Mouse (Mus musculus) midbrain, embryonic 14.5 days (tissue): ENCODE measurements around the gene Themis3. TPM values are rescaled to one million over a fixed set of nuclear protein-coding genes. Genes with fewer than 3 reads are reported as not detected.

Source experiments
- ATAC-seq: fragments of 200-750 bp; cut with Nextera tagmentation; 2 replicates; pipeline ENCODE4 v1.8.0; 2017; ENCODE audit warnings: moderate number of reproducible peaks, moderate library complexity; ENCODE audit not compliant: low FRiP score, low TSS enrichment
- DNase-seq: peaks from one replicate; pipeline ENCODE4 v3.0.0-alpha.2; 2015
- H3K27ac ChIP-seq: fragments of 300-500 bp; sonication (generic); replicated peaks from 2 replicates; pipeline ENCODE4 v1.5.1; 2014; ENCODE audit warnings: mild to moderate bottlenecking, low read depth, low read length, moderate library complexity
- H3K27me3 ChIP-seq: fragments of 300-500 bp; sonication (generic); 2 replicates; pipeline ENCODE4 v1.6.1; 2014; ENCODE audit warnings: low read length, control low read depth, mixed read lengths; ENCODE audit not compliant: control insufficient read depth, insufficient read depth
- H3K36me3 ChIP-seq: fragments of 300-500 bp; sonication (generic); 2 replicates; pipeline ENCODE4 v1.6.1; 2014; ENCODE audit warnings: low read length, control low read depth; ENCODE audit not compliant: control insufficient read depth, insufficient read depth
- H3K4me1 ChIP-seq: fragments of 300-500 bp; sonication (generic); 2 replicates; pipeline ENCODE4 v1.6.1; 2014; ENCODE audit warnings: mild to moderate bottlenecking, antibody characterized with exemption, low read length, control low read depth; ENCODE audit not compliant: control insufficient read depth, insufficient read depth
- H3K4me2 ChIP-seq: fragments of 300-500 bp; sonication (generic); 2 replicates; pipeline ENCODE4 v1.6.1; 2014; ENCODE audit warnings: mild to moderate bottlenecking, low read length, moderate library complexity
- H3K4me3 ChIP-seq: fragments of 300-500 bp; sonication (generic); replicated peaks from 2 replicates; pipeline ENCODE4 v1.5.1; 2014; ENCODE audit warnings: low read depth, low read length
- H3K9ac ChIP-seq: fragments of 300-500 bp; sonication (generic); replicated peaks from 2 replicates; pipeline ENCODE4 v1.6.1; 2014; ENCODE audit warnings: mild to moderate bottlenecking, low read length, moderate library complexity
- H3K9me3 ChIP-seq: fragments of 300-500 bp; sonication (generic); 2 replicates; pipeline ENCODE4 v1.6.1; 2016; ENCODE audit warnings: low read length, control low read depth, mixed read lengths; ENCODE audit not compliant: control insufficient read depth
- WGBS: fragments of 180-500 bp; shearing (Covaris S2); extraction: QIAGEN DNeasy Blood & Tissue Kit; methylation state at CpG from one replicate; pipeline ENCODE4 v1.1.7; 2014; 5-methylcytosine and 5-hydroxymethylcytosine counted together
- polyA plus RNA-seq: library from polyadenylated mRNA; unstranded; fragments of >200 nt; fragmentation: Nextera tagmentation; extraction: Ambion mirVana; gene quantifications from 2 replicates; pipeline ENCODE4 v1.2.1, GENCODE M21; 2014

Gene Themis3
- polyA plus RNA-seq, 1 experiment from 2014 or later = not detected

DNA sequence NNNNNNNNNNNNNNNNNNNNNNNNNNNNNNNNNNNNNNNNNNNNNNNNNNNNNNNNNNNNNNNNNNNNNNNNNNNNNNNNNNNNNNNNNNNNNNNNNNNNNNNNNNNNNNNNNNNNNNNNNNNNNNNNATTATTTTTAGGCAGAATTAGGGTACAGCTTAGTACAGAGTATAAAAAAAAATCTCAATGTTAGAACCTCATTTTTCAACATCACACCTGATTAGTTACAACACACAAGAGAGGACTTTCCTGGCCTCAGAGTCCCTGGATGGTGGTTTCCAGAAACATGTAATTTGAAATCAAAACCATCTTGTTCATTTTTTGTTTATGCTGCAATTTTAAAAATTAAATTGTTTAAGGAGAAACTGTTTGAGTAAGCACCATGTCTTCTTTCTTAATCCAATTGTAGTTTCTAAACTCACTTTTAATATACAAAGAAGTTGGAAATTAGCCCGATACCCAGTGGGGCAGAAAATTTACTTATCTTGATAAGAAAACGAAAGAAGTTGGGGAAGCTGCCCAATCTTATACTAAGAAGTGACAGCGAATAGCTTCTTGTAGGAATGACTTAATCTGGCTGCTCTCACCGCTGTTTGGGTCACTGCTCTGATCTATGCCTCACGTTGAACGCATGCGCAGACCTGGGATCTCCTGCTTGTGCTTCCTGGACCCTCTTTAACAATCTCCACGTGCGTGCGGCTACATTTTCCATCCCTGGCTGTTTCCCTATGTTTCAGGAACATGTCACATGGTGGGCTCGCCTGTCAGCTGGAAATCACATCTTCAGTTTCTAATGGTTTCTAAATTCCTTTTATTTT is 22.4 kb downstream of the Themis3 start:
- H3K27me3 ChIP-seq = no peaks in the 10 kb centered on the region
- no peak overlapping the region for H3K9ac ChIP-seq
- H3K4me2 ChIP-seq = no peak overlapping the region
- H3K27ac ChIP-seq = no peak overlapping the region
- no peaks in the 10 kb centered on the region for H3K36me3 ChIP-seq
- peak; percentile 35 for DNase-seq
- no peaks in the 10 kb centered on the region for H3K4me1 ChIP-seq
- H3K9me3 ChIP-seq = no peaks in the 10 kb centered on the region
- no peak for ATAC-seq
- 61% methylated on average over 11 of the region's 11 CpGs for WGBS
- no peak overlapping the region for H3K4me3 ChIP-seq

- 79% methylated on average over 7 of the region's 7 CpGs for WGBS
- DNase-seq (no peak), ATAC-seq (no peak)
- Histone ChIP-seq H3K9ac (no peak overlapping the region), H3K4me1 (no peaks in the 10 kb centered on the region), H3K4me2 (no peak overlapping the region), H3K4me3 (no peak overlapping the region), H3K27me3 (no peaks in the 10 kb centered on the region), H3K9me3 (no peaks in the 10 kb centered on the region), H3K36me3 (no peaks in the 10 kb centered on the region), H3K27ac (no peak overlapping the region)
Measured at GRCm38 (mm10) chr17:66564213-66564612, 30.2 kb downstream of the Themis3 start.

DNA sequence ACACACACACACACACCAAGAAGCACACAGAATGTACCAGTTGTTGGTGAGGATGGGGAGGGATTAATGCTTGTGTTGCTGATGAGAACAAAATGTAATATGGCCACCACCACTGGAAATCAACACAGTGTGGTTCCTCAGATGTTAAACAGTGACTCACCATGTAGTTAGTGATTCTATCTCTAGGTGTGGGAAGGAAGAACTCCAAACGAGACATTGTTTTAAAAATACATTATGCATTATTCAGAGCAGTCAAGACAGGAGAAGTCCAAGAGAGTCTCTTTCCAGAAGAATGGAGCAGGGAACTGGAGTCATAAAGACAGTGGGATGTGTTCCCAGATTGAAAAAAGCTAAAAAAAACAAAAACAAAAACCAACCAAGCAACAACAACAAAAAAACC is 30.9 kb downstream of the Themis3 start:
- Histone ChIP-seq H3K9ac (no peak overlapping the region), H3K27ac (no peak overlapping the region), H3K9me3 (no peaks in the 10 kb centered on the region), H3K4me2 (no peak overlapping the region), H3K36me3 (no peaks in the 10 kb centered on the region), H3K4me3 (no peak overlapping the region), H3K4me1 (no peaks in the 10 kb centered on the region), H3K27me3 (no peaks in the 10 kb centered on the region)
- WGBS = 85% methylated on average over 1 of the region's 1 CpGs
- ATAC-seq = no peak
- no peak for DNase-seq

DNA sequence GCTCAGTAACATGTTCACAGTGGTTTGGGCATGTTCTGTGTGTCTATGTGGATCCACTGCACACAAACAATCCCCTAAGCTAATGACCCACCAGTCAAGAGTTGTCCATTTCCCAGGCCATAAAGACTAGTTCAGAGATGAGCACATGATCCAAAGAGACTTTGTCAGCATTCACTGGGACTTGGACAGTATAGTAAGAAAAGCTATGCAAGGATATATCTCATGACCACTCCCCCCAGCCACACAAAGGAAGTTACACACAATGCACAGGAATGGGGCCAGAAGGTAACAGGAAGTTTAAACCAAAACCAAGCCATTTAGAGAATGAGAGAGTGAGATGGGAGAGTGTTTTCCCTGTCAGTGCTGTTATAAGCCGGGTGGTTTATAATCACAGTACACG is 33.0 kb downstream of the Themis3 start:
- H3K4me2 ChIP-seq = no peak overlapping the region
- 87% methylated on average over 2 of the region's 2 CpGs for WGBS
- H3K4me3 ChIP-seq = no peak overlapping the region
- no peaks in the 10 kb centered on the region for H3K9me3 ChIP-seq
- DNase-seq = no peak
- H3K27me3 ChIP-seq = no peaks in the 10 kb centered on the region
- no peak overlapping the region for H3K27ac ChIP-seq
- no peaks in the 10 kb centered on the region for H3K36me3 ChIP-seq
- ATAC-seq = no peak
- no peaks in the 10 kb centered on the region for H3K4me1 ChIP-seq
- no peak overlapping the region for H3K9ac ChIP-seq

- no peaks in the 10 kb centered on the region for H3K4me1 ChIP-seq
- 86% methylated on average over 17 of the region's 17 CpGs for WGBS
- no peak overlapping the region for H3K4me2 ChIP-seq
- ATAC-seq = no peak
- H3K9ac ChIP-seq = no peak overlapping the region
- H3K27me3 ChIP-seq = no peaks in the 10 kb centered on the region
- H3K27ac ChIP-seq = no peak overlapping the region
- H3K4me3 ChIP-seq = no peak overlapping the region
- no peak for DNase-seq
- H3K36me3 ChIP-seq = no peaks in the 10 kb centered on the region
- no peaks in the 10 kb centered on the region for H3K9me3 ChIP-seq
Measured at GRCm38 (mm10) chr17:66558404-66559317, 35.8 kb downstream of the Themis3 start.

GRCm38 (mm10) chr17:66552690-66553089 is 41.7 kb downstream of the Themis3 start:
- no peak for ATAC-seq
- Histone ChIP-seq H3K4me1 (no peaks in the 10 kb centered on the region), H3K27ac (no peak overlapping the region), H3K9ac (no peak overlapping the region), H3K4me2 (no peak overlapping the region), H3K4me3 (no peak overlapping the region), H3K36me3 (no peaks in the 10 kb centered on the region), H3K27me3 (no peaks in the 10 kb centered on the region), H3K9me3 (no peaks in the 10 kb centered on the region)
- WGBS = 79% methylated on average over 4 of the region's 4 CpGs
- no peak for DNase-seq

GRCm38 (mm10) chr17:66550486-66550885 is 43.9 kb downstream of the Themis3 start:
- no peak for DNase-seq
- no peaks in the 10 kb centered on the region for H3K27me3 ChIP-seq
- no peak overlapping the region for H3K27ac ChIP-seq
- no peaks in the 10 kb centered on the region for H3K36me3 ChIP-seq
- no peak overlapping the region for H3K9ac ChIP-seq
- 91% methylated on average over 5 of the region's 5 CpGs for WGBS
- H3K4me2 ChIP-seq = no peak overlapping the region
- H3K4me3 ChIP-seq = no peak overlapping the region
- no peak for ATAC-seq
- no peaks in the 10 kb centered on the region for H3K9me3 ChIP-seq
- H3K4me1 ChIP-seq = no peaks in the 10 kb centered on the region

DNA sequence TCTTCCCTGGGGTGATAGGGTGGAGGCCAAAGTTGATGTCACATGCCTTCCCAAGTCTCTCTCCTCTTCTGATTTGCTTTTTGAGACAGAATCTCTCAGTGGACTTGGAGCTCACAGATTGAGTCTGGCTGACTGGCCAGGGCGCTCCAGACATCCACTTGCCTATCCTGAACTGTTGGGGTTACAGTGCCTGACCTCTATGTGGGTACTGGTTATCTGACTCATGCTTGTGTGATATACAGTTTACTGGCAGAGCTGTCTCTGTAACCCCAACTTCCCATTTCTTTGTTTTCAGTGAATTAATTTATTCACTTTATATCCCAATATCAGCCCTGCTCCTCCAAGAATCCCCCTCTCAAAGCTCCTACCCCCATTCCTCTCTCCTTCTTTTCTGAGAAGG is 62.1 kb downstream of the Themis3 start:
- ATAC-seq (no peak), DNase-seq (no peak)
- 84% methylated on average over 1 of the region's 1 CpGs for WGBS

More for the DNA sequence above, 62.1 kb downstream of the Themis3 start:
- H3K9ac ChIP-seq = no peak overlapping the region
- no peaks in the 10 kb centered on the region for H3K4me1 ChIP-seq
- H3K27me3 ChIP-seq = no peaks in the 10 kb centered on the region
- H3K27ac ChIP-seq = no peak overlapping the region
- no peak overlapping the region for H3K4me3 ChIP-seq
- H3K9me3 ChIP-seq = 0 out of 2 replicates have a peak, but pooled peaks cover 6% of the 10 kb centered on the region
- H3K4me2 ChIP-seq = no peak overlapping the region
- no peaks in the 10 kb centered on the region for H3K36me3 ChIP-seq
